Mouse (Mus musculus): Measurements from ENCODE around the gene Sf3a2.

DNA sequence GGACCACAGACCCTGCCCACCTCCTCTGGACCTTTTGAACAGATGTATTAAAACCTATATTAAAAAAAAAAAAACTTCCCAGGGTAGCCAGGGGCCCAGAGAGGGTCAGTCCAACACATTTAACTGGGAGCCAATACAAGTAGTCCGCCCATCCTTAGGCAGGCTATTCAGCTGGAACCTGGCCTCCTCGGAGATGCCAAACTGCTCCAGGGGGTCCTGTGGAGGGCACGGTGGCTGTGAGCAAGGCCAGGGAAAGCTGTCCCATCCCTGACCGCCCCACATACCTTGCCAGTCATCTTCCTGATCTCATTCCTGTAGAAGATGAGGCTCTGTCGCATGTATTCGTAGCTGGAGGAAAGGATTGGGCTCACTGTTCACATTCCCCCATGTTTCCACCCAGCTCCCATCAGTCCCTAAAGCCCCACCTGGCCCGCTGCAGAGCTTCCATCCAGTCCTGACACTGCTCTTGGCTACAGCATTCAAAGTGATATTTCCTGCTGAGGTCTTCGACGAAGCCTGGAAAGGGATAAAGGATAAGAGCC lies 1.6 kb upstream of the Sf3a2 start:
- TF ChIP-seq POLR2A (IDR thresholded peaks at IDR 0.05; ENCODE audit: control insufficient read depth, extremely low read depth, insufficient read depth, low read length, poor library complexity) (no peak), CTCF (IDR thresholded peaks at IDR 0.05; ENCODE audit: borderline replicate concordance, control insufficient read depth, extremely low read depth, insufficient read depth, low read length, poor library complexity) (no peak)

Measured in thymus, adult 2 months (tissue).